Mouse (Mus musculus): ENCODE data around the gene Gpr153. TPM values are rescaled to one million over a fixed set of nuclear protein-coding genes. Genes with fewer than 3 reads are reported as not detected.

Gpr153 gene
- polyA plus RNA-seq, 1 experiment from 2014 or later, result 10.6 TPM

- H3K4me1 ChIP-seq, result peaks cover 33% of the 10 kb centered on the region
- H3K27ac ChIP-seq, result no peak overlapping the region
- H3K27me3 ChIP-seq, result no peaks in the 10 kb centered on the region
- no peaks in the 10 kb centered on the region for H3K9me3 ChIP-seq
- ATAC-seq (ENCODE audit: insufficient number of reproducible peaks, insufficient read depth, low FRiP score, low TSS enrichment), result no peak
- no peak overlapping the region for H3K9ac ChIP-seq
- no peak overlapping the region for H3K4me2 ChIP-seq (replicated peaks)
- no peaks in the 10 kb centered on the region for H3K36me3 ChIP-seq
- WGBS, result 54% methylated on average over 10 of the region's 10 CpGs
- H3K4me3 ChIP-seq, result no peak overlapping the region
Observed at GRCm38 (mm10) chr4:152266236-152266895, 7.7 kb upstream of the Gpr153 start.

DNA sequence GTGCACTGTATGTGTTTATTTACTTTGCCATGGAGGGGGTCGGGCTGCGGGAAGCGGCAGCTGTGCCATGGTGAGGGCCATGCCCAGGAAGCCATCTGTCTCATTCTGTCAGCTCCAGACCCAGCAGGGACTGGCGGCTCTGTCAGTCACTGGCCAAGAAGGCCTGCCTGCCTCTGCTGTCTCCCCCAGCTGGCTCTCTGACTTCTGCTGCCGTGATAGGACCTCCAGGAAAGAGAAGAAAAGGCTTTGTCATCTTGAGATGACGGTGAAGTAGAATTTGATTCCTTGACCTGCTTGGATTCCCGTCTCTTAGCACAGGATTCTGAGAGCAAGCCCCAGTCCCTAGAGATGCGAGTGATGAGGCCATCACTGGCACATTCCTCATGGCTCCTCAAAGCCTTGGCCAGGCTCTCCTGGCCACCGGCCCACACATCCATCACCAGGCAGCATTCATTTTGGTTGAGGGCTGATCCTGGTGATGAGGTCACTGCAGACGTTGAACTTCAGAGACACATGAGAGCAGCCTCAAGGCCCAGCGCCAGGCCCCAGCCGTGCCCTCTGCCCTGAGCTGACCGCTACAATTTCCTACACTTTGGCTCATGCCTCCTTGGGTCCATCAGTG lies 6.2 kb upstream of the Gpr153 start:
- no peak for ATAC-seq (ENCODE audit: insufficient number of reproducible peaks, insufficient read depth, low FRiP score, low TSS enrichment)
- H3K4me1 ChIP-seq, result peaks cover 34% of the 10 kb centered on the region
- H3K27me3 ChIP-seq, result no peaks in the 10 kb centered on the region
- H3K4me3 ChIP-seq, result no peak overlapping the region
- H3K4me2 ChIP-seq (replicated peaks), result no peak overlapping the region
- no peaks in the 10 kb centered on the region for H3K36me3 ChIP-seq
- no peak overlapping the region for H3K9ac ChIP-seq
- no peak overlapping the region for H3K27ac ChIP-seq
- 74% methylated on average over 13 of the region's 13 CpGs for WGBS
- H3K9me3 ChIP-seq, result no peaks in the 10 kb centered on the region

DNA sequence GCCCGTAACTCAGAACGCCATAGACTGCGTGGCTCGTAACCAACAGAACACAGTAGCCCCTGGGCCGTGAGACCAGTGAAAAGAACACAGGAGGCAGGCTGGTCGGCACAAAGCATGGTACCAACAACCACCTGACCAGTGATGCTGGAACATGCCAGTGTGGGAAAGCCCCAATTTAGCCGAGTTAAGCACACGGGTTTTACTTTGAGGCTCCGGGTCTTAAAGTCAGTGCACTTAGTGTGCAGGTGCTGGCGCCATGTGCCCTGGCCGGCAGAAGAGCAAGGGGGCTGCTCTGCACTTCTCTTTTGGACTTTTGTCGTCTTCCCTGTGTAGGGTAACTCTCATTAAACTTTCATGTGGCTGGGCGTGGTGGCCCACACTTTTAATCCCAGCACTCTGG lies 4.1 kb upstream of the Gpr153 start:
- WGBS, result 87% methylated on average over 13 of the region's 13 CpGs
- Histone ChIP-seq H3K9me3 (no peaks in the 10 kb centered on the region), H3K27ac (no peak overlapping the region), H3K36me3 (no peaks in the 10 kb centered on the region), H3K4me2 (replicated peaks) (no peak overlapping the region), H3K27me3 (peaks cover 10% of the 10 kb centered on the region), H3K4me1 (peaks cover 32% of the 10 kb centered on the region), H3K9ac (no peak overlapping the region), H3K4me3 (no peak overlapping the region)
- ATAC-seq (ENCODE audit: insufficient number of reproducible peaks, insufficient read depth, low FRiP score, low TSS enrichment), result no peak

DNA sequence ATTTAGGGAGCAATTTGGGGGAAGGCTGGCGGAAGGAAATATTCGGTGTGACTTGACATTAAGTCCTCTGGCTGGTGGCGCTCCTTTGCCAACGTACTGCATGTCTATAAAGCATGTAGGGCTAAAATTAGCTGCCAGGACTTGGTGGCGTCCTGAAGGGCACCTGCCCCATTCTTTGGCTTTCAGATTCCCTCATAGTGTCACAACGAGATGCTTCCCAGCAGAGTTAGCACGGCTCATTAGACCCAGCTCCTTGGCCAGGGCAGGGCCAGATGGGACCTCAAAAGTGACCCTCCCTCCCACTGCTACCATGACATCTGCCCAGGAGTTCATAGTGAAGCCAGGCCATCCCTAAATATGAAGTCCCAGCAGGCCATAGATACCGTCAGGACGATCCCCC lies 3.4 kb upstream of the Gpr153 start:
- H3K27ac ChIP-seq, result no peak overlapping the region
- no peak overlapping the region for H3K9ac ChIP-seq
- 71% methylated on average over 9 of the region's 9 CpGs for whole genome bisulfite sequencing
- no peak overlapping the region for H3K4me2 ChIP-seq (replicated peaks)
- no peak for ATAC-seq (ENCODE audit: insufficient number of reproducible peaks, insufficient read depth, low FRiP score, low TSS enrichment)
- no peak overlapping the region for H3K4me3 ChIP-seq
- H3K36me3 ChIP-seq, result no peaks in the 10 kb centered on the region
- peaks cover 16% of the 10 kb centered on the region for H3K27me3 ChIP-seq
- no peaks in the 10 kb centered on the region for H3K9me3 ChIP-seq
- peaks cover 36% of the 10 kb centered on the region for H3K4me1 ChIP-seq

GRCm38 (mm10) chr4:152271334-152271733 lies 2.7 kb upstream of the Gpr153 start:
- H3K4me1 ChIP-seq, result peaks cover 36% of the 10 kb centered on the region
- no peak for ATAC-seq (ENCODE audit: insufficient number of reproducible peaks, insufficient read depth, low FRiP score, low TSS enrichment)
- 91% methylated on average over 11 of the region's 11 CpGs for WGBS

DNA sequence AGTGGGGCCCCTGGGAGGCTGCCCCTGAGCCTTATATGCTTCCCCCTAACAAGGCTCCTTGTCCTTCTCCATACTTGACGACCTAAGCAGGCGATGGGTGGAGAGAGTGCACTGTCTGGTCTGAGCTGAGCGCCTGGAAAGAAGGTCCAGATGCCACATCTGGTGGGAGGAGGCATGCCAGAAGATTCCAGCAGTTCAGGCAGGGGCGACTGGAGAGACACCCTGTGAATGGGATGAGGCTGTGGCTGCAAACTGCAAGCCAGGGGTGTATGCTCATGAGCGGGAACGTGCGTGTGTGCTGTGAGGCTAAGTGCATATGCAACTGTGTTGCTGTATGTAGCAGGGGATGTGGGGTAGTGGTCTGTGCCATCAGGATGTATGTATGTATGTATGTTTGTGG lies 2.0 kb upstream of the Gpr153 start:
- Histone ChIP-seq H3K4me1 (peaks cover 36% of the 10 kb centered on the region), H3K4me3 (no peak overlapping the region), H3K36me3 (no peaks in the 10 kb centered on the region), H3K9ac (no peak overlapping the region), H3K4me2 (replicated peaks) (no peak overlapping the region), H3K27me3 (peaks cover 26% of the 10 kb centered on the region), H3K9me3 (no peaks in the 10 kb centered on the region), H3K27ac (peak overlapping the region; percentile 61)
- no peak for ATAC-seq (ENCODE audit: insufficient number of reproducible peaks, insufficient read depth, low FRiP score, low TSS enrichment)
- 51% methylated on average over 7 of the region's 7 CpGs for WGBS

More at GRCm38 (mm10) chr4:152271334-152271733, 2.7 kb upstream of the Gpr153 start:
- Histone ChIP-seq H3K36me3 (no peaks in the 10 kb centered on the region), H3K27ac (0 out of 2 replicates have a peak overlapping the region, but pooled peaks have one; percentile 61), H3K4me3 (no peak overlapping the region), H3K9me3 (no peaks in the 10 kb centered on the region), H3K4me2 (replicated peaks) (no peak overlapping the region), H3K27me3 (peaks cover 22% of the 10 kb centered on the region), H3K9ac (no peak overlapping the region)

GRCm38 (mm10) chr4:152272449-152273049 lies 1.5 kb upstream of the Gpr153 start:
- Histone ChIP-seq H3K4me3 (no peak overlapping the region), H3K4me1 (peaks cover 36% of the 10 kb centered on the region), H3K36me3 (no peaks in the 10 kb centered on the region), H3K4me2 (replicated peaks) (no peak overlapping the region), H3K9ac (no peak overlapping the region), H3K9me3 (no peaks in the 10 kb centered on the region), H3K27me3 (peaks cover 26% of the 10 kb centered on the region), H3K27ac (peak overlapping the region; percentile 61; the same call in 1 of the 2 replicates)
- ATAC-seq (ENCODE audit: insufficient number of reproducible peaks, insufficient read depth, low FRiP score, low TSS enrichment), result no peak
- WGBS, result 15% methylated on average over 9 of the region's 9 CpGs

- ATAC-seq (ENCODE audit: insufficient number of reproducible peaks, insufficient read depth, low FRiP score, low TSS enrichment), result no peak
- Histone ChIP-seq H3K36me3 (no peaks in the 10 kb centered on the region), H3K27me3 (peaks cover 26% of the 10 kb centered on the region), H3K9ac (no peak overlapping the region), H3K4me1 (peaks cover 36% of the 10 kb centered on the region), H3K27ac (peak overlapping the region; percentile 61; the same call in 1 of the 2 replicates), H3K4me3 (peak overlapping the region; percentile 66; the same call in 1 of the 2 replicates), H3K4me2 (replicated peaks) (peak overlapping the region; percentile 88), H3K9me3 (no peaks in the 10 kb centered on the region)
- 27% methylated on average over 3 of the region's 3 CpGs for WGBS
Observed at GRCm38 (mm10) chr4:152273191-152273590, 841 bp upstream of the Gpr153 start.

DNA sequence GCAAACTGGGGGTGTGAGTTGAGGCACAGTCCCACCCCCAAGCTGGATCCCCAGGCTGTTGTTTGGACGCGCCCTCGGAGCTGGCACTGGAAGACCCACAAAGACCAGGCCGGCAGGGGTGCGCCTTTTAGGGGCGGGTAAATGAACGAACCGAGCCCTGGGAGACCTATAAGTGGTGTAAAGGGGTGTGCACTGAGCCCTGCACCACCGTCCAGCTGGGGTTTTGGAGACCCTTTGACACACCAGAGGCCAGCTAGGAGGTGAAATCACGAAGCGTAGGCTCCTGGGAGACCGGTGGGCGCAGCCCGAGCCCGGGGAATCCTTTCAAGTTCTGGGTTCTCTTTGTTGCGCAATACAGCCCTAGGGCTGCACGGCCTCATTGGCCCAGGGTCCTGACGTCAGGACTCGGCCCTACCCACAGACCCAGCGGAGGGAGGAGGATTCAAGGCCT lies 674 bp downstream of the Gpr153 start:
- Histone ChIP-seq H3K9me3 (no peaks in the 10 kb centered on the region), H3K4me1 (peaks cover 36% of the 10 kb centered on the region), H3K36me3 (no peaks in the 10 kb centered on the region), H3K9ac (peak overlapping the region; percentile 81), H3K4me3 (peak overlapping the region; percentile 66), H3K27ac (no peak overlapping the region), H3K4me2 (replicated peaks) (peak overlapping the region; percentile 88), H3K27me3 (peaks cover 30% of the 10 kb centered on the region)
- ATAC-seq (ENCODE audit: insufficient number of reproducible peaks, insufficient read depth, low FRiP score, low TSS enrichment), result no peak
- 4% methylated on average over 20 of the region's 20 CpGs for WGBS

DNA sequence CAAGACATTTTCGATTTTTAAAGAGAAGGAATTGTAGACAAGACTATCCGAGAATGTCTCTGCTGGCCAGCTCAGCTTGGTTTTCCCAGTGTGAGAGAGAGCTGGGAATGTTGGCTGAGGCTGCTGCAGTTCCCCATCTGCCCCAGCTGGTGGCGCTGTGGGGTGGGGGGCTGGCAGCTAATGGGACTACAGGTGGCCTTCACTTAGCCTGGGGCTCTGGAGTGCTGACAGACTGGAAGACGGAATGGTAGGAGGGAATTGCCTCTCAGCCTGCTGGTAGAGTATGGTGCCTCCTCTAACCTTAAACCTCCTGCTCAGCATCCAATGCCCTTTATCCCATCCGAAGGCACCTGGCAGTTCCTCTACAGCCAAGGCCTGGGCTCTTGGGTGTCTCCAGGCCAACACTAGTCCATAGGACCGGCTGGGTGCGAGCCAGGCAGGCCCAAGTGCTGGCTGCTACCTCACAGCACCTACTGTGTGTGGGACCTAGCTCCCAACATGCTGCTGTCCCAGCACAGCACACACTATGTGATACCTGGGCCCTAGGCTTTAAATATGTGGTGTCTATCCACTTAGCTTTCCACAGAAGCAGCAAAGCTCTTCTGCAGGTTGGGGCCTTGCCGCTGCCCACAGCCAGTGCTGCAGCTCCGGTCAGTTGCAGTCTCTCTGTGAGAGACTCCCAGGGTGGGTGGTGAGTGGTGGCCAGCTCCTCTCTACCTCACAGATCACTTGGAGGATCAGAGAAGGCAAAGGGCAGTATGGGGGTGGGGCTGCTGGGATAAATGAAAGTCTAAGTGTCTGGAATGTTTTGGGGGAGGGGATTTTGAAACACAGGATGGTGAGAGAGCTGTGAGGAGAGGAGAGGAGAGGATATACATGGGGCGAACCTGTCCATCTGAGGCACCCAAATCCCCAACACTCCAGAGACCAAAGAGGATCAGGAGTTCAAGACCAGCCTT lies 2.6 kb downstream of the Gpr153 start:
- Histone ChIP-seq H3K9me3 (no peaks in the 10 kb centered on the region), H3K4me1 (peaks cover 34% of the 10 kb centered on the region), H3K27me3 (peaks cover 50% of the 10 kb centered on the region), H3K27ac (no peak overlapping the region), H3K4me2 (replicated peaks) (no peak overlapping the region), H3K36me3 (no peaks in the 10 kb centered on the region), H3K9ac (no peak overlapping the region), H3K4me3 (no peak overlapping the region)
- ATAC-seq (ENCODE audit: insufficient number of reproducible peaks, insufficient read depth, low FRiP score, low TSS enrichment), result no peak
- 46% methylated on average over 10 of the region's 10 CpGs for WGBS

DNA sequence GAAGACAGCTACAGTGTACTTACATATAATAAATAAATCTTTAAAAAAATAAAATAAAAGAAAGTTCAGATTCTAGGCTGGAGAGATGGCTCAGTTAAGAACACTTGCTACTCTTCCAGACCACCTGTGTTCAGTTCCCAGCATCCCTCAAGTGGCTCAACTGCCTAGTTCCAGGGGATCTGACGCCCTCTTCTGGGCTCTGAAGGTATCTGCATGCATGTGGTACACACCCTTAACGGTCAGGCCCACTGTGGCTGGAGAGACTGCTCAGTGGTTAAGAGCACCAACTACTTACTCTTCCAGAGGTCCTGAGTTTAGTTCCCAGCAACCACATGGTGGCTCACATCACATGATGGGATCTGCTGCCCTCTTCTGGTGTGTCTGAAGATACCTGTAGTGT lies 3.9 kb downstream of the Gpr153 start:
- no peak overlapping the region for H3K4me2 ChIP-seq (replicated peaks)
- H3K36me3 ChIP-seq, result no peaks in the 10 kb centered on the region
- no peak overlapping the region for H3K9ac ChIP-seq
- H3K27ac ChIP-seq, result no peak overlapping the region
- 74% methylated on average over 2 of the region's 2 CpGs for WGBS
- H3K4me3 ChIP-seq, result no peak overlapping the region
- peaks cover 24% of the 10 kb centered on the region for H3K4me1 ChIP-seq
- no peaks in the 10 kb centered on the region for H3K9me3 ChIP-seq
- peaks cover 62% of the 10 kb centered on the region for H3K27me3 ChIP-seq
- no peak for ATAC-seq (ENCODE audit: insufficient number of reproducible peaks, insufficient read depth, low FRiP score, low TSS enrichment)

All from embryonic facial prominence, embryonic 12.5 days (tissue).